Mouse (Mus musculus) right cerebral cortex, adult 18-20 months (tissue): ENCODE data around the gene Stxbp5l.
"Not testable (repeated sequence)": the region's sequence is repeated elsewhere in the genome, so short reads cannot be mapped to it uniquely, and the experiment has no call there.

Source experiments
- DNase-seq: peaks from one replicate; pipeline ENCODE4 v3.0.0; 2022; ENCODE audit warnings: mixed read lengths

Stxbp5l gene

GRCm38 (mm10) chr16:37273681-37274080 lies 111.1 kb downstream of the Stxbp5l start:
- DNase-seq, result no peak

DNA sequence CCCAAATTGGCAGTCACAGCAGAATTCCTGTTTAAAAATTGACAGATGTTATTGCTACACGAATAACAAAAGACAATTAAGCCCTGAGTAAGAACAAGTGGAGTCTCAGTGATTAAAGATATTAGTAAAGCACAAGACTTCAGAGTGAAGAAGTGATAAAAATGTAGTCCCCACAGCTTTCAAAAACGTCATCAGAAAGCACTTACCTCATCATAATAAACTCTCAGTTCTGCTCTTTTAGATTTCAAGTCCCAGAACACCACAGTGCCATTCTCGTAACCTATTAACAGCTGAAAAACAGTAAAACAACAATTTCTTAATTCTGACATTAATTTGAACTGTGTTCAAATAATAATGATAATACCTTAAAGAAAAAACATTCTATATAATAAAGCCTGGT lies 123.1 kb downstream of the Stxbp5l start:
- no peak for DNase-seq

DNA sequence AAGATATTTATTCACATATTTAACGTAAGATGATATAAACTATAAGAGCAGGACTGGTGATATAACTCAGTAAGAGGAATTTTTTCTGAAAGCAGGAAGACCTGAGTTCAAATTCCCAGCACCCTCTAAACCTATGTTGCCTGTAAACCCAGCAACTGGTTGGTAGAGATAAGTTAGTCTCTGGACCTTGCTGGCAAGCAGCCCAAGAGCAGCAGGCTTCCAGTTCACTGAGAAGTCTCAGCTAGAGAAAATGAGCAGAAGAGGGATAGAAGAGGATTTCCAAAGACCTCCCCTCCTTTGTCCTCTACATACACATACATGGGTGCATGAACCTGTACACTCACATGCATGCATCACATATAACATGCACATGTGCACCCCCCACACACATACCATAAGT lies 165.6 kb downstream of the Stxbp5l start:
- DNase-seq, result no peak

- no peak for DNase-seq
Measured at GRCm38 (mm10) chr16:37208783-37209182, 176.0 kb downstream of the Stxbp5l start.

GRCm38 (mm10) chr16:37194152-37194551 lies 190.6 kb downstream of the Stxbp5l start:
- DNase-seq, result no peak

DNA sequence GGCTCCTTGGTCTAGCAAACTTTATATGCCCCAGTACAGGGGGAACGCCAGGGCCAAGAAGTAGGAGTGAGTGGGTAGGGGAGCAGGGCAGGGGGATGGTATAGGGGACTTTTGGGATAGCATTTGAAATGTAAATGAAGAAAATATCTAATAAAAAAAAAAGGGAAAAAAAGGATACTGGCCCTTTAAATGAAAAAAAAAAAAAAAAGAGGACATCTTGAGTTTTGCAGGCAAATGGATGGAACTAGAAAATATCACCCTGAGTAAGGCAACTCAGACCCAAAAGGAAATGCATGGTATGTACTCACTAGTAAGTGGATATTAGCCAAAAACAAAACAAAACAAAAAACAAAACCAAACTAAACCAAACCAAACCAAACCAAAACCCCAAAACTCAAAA lies 259.6 kb downstream of the Stxbp5l start:
- DNase-seq, result not testable (repeated sequence)

DNA sequence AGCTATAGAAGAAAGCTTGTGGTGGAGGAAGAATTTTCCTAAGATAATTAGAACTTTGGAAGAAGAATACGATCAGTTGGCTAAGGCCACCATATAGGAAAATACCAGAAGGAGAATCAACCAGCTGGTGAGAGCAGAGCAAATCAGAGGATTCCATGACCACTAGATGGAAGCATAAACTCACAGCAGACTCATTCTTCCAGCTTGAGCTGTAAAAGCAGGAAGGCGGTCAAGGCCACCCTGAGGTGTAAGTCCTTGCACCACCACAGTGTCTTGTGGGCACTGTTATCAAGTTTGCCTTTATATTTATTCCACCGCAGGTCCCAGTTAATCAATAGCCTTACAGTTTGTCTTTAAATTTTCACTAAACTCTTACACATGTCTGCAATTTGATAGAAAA lies 275.5 kb downstream of the Stxbp5l start:
- peak; percentile 39 for DNase-seq

- DNase-seq, result no peak
Measured at GRCm38 (mm10) chr16:37108763-37109162, 276.0 kb downstream of the Stxbp5l start.

- no peak for DNase-seq
Measured at GRCm38 (mm10) chr16:37094169-37094833, 290.5 kb downstream of the Stxbp5l start.

DNA sequence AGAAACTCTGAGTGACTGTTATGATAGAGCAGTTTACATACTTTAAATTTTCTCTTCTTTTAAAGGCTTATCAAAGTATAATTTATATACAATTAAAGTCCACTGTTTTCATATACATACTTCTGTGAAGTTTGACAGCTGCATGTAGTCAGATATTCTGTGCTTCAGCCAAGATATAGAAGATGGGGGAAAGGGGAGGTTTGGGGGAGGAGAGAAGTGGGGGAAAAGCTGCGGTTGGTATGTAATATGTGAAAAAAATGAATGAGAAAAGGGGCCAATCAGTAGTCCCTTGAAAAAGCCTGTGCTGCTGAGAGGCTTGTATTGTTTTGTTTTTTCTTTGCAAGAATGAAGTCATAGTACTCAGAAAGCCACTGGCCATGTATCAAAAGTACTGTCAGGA lies 295.1 kb downstream of the Stxbp5l start:
- DNase-seq, result no peak

DNA sequence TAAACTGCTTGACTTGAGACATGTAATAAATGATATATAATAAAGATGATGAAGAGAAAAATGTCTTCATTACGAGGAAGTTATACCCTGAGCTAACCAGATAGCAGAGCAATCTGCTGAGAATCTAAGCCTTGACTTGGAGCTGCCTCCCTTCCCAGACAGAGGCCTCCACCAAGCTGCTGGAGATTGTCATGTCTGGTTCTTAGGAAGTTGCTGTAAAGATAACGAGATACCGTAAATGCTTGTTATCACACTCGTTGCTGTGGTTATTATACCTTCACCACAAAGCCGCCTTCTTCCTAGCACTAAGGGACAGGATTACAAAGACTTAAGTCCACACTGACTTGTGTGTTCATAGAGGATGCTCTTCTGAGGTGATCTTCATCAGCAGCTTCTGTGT lies 312.4 kb downstream of the Stxbp5l start:
- DNase-seq, result no peak
